Mouse (Mus musculus): Measurements from ENCODE around the gene Ica1l.

GRCm38 (mm10) chr1:59932991-59933390, 110.0 kb downstream of the Ica1l start:
- TF ChIP-seq CTCF (IDR thresholded peaks at IDR 0.05; ENCODE audit: low read depth, low read length) (no peak), POLR2A (IDR thresholded peaks at IDR 0.05; ENCODE audit: insufficient read depth, low read length) (no peak), EP300 (IDR thresholded peaks at IDR 0.05; ENCODE audit: insufficient read depth, low read depth, low read length) (no peak)
